Mouse (Mus musculus): Measurements from ENCODE around the gene Htra3.

DNA sequence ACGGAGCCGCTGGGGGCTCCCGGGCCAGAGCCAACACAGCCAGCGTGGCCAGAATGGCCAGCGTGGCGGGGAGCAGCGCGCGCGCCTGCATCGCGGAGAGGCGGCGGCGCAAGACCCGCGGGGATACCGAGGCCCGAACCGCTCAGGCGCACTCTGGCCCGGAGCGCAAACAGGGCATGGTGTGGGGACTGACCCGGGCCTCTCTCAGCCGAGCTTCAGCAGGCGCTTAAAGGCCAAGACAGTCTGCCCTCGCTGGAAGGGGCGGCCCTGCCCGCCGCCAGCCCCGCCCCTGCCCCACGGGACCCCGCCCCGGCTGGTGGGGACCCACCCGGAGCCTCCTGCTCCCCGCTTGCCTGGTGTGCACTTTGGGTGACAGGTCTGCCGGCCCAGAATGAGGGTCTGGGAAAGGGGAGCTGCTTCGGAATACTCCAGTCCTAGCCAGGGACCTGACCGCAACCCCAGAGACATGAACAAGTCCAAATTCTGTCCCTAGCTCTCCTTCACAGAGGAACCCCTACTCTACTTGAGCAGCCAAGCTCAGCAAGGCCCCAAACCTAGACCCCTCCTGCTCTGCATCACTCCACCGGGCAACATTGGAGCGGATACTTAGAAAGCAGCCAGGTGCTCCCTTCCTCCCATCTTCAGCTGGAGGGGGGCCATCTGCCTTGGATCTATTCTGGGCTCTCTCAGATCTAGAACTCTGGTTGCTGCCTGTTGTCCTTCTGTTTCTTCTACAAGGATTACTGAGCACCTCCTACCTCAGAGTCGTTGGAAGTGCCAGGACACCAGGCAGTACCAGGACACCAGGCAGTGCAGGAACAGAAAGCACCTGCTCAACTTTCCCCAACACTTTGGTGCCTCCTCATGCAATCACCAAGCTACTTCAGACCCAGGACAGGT, at the start of gene Htra3:
- TF ChIP-seq MAFK (IDR thresholded peaks at IDR 0.05; ENCODE audit: insufficient read depth, low read depth, low read length) (no peak), ZNF384 (IDR thresholded peaks at IDR 0.05; ENCODE audit: low read depth, low read length) (no peak), ZC3H11A (IDR thresholded peaks at IDR 0.05; ENCODE audit: borderline replicate concordance, low read depth, low read length) (no peak), CHD2 (IDR thresholded peaks at IDR 0.05; ENCODE audit: low read depth, low read length) (no peak), HCFC1 (IDR thresholded peaks at IDR 0.05; ENCODE audit: borderline replicate concordance, insufficient read depth, low read length) (no peak)
